Comparison of ENCODE assay signal across 10 mouse cellular contexts in the genomic region with DNA sequence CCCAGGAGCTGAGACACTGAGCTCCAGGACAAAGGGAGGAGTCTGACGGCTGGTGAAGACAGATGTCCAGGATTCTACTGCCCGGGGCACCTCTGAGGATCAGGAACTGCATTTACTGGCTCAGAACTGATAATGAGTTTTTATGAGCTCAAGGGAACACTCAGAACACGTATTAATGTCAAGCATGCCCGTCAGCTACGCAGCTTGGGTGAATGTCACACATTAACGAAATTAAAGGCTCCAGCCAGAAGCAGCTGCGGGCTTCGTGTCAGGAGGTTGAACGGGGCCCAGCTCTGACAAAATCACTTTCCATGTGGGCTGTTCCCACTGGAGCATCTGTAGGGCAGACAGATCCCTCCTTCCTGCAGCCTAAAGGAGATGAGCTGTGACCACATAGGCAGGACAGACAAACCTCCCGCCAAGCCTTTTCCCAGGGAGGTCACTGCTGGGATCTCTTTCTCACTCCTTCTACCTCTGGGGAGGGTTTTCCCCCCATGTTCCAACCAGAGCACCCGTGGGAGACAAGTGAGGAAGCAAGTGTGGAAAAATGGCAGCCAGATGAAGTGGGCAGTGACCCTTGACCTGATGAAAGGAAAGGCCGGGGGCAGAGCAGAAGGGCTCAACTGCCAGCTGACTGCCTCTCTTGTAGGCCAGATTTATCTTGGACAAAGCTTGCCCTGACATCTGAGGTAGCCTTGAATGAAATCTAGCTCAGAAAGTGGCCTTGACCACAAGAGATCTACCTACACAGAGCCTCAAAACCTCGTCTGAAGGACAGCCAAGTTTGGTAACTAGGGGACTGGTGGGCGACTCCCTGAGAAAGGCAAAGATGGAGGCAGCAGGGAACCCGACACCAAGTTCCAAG. TPM values are rescaled to one million over a fixed set of nuclear protein-coding genes. Genes with fewer than 3 reads are reported as not detected.
A peak's percentile ranks its signal among the peaks of the same experiment; 100 is the strongest.
DNase-seq lines count a peak whose midpoint lies in the region; ATAC-seq and TF ChIP-seq lines count a peak whose summit lies in the region.
"Had no signal": no experiment of that assay in that cellular context is flagged by ENCODE, and none has a peak within 500 bp of the region (broad histone marks: within the 10 kb centered on the region; RNA-seq: fewer than 3 reads in every experiment).

No protein-coding gene starts in this region.

- H3K27me3 ChIP-seq in heart, embryonic 12.5 days (replicated peaks) = no peaks in the 10 kb centered on the region
- no peaks in the 10 kb centered on the region for H3K27me3 ChIP-seq in heart, embryonic 16.5 days (ENCODE audit: control insufficient read depth, insufficient read depth, low read length)
- no peaks in the 10 kb centered on the region for H3K27me3 ChIP-seq in kidney, embryonic 15.5 days
- H3K27me3 ChIP-seq in neural tube, embryonic 13.5 days = no peaks in the 10 kb centered on the region

- no peak overlapping the region for H3K9ac ChIP-seq in heart, embryonic 12.5 days
- peak overlapping the region; percentile 50 for H3K9ac ChIP-seq in heart, embryonic 16.5 days (ENCODE audit: low read length)
- H3K9ac ChIP-seq in kidney, embryonic 15.5 days = no peak overlapping the region
- 0 out of 2 replicates have a peak overlapping the region, but pooled peaks have one; percentile 17 for H3K9ac ChIP-seq in neural tube, embryonic 13.5 days

- no peak overlapping the region for H3K4me3 ChIP-seq in heart, embryonic 12.5 days
- H3K4me3 ChIP-seq in heart, embryonic 16.5 days (ENCODE audit: low read length) = no peak overlapping the region
- H3K4me3 ChIP-seq in kidney, embryonic 15.5 days (replicated peaks) = no peak overlapping the region
- H3K4me3 ChIP-seq in neural tube, embryonic 13.5 days = no peak overlapping the region
- no peak overlapping the region for H3K4me3 ChIP-seq in left cerebral cortex, adult 2 months

- H3K36me3 ChIP-seq in heart, embryonic 12.5 days = peaks cover 7% of the 10 kb centered on the region; the same call in 1 of the 2 replicates
- no peaks in the 10 kb centered on the region; the same call in 1 of the 2 replicates for H3K36me3 ChIP-seq in heart, embryonic 16.5 days (ENCODE audit: control insufficient read depth, insufficient read depth)
- H3K36me3 ChIP-seq in kidney, embryonic 15.5 days = peaks cover 18% of the 10 kb centered on the region
- H3K36me3 ChIP-seq in neural tube, embryonic 13.5 days = peaks cover 10% of the 10 kb centered on the region

- TF ChIP-seq CTCF in left cerebral cortex, adult 2 months (IDR thresholded peaks at IDR 0.05) = no peak

- no peak overlapping the region for H3K4me2 ChIP-seq in heart, embryonic 12.5 days
- no peak overlapping the region for H3K4me2 ChIP-seq in heart, embryonic 16.5 days (ENCODE audit: low read depth, low read length)
- H3K4me2 ChIP-seq in kidney, embryonic 15.5 days = no peak overlapping the region
- 0 out of 2 replicates have a peak overlapping the region, but pooled peaks have one; percentile 3 for H3K4me2 ChIP-seq in neural tube, embryonic 13.5 days

- no peaks in the 10 kb centered on the region for H3K9me3 ChIP-seq in heart, embryonic 12.5 days (replicated peaks)
- no peaks in the 10 kb centered on the region for H3K9me3 ChIP-seq in heart, embryonic 16.5 days (replicated peaks; ENCODE audit: control insufficient read depth, low read length)
- H3K9me3 ChIP-seq in kidney, embryonic 15.5 days (replicated peaks) = no peaks in the 10 kb centered on the region
- H3K9me3 ChIP-seq in neural tube, embryonic 13.5 days = no peaks in the 10 kb centered on the region

- intact Hi-C loops in left cerebral cortex, adult 2 months (cut with DNase I) = no loop called here

- ATAC-seq in heart, embryonic 12.5 days (ENCODE audit: insufficient number of reproducible peaks, low FRiP score) = no peak
- ATAC-seq in heart, embryonic 16.5 days (replicated peaks; ENCODE audit: extremely low read depth, insufficient read depth, low FRiP score) = no peak
- peak; percentile 74 for ATAC-seq in kidney, embryonic 15.5 days (replicated peaks; ENCODE audit: low FRiP score)
- ATAC-seq in neural tube, embryonic 13.5 days (ENCODE audit: low read depth) = peak; percentile 48
- no peak for ATAC-seq in frontal cortex, adult (ENCODE audit: low TSS enrichment)
- ATAC-seq: CD4-positive, CD25-positive, alpha-beta regulatory T cell, adult 4 months had no signal

- WGBS in heart, embryonic 12.5 days = 41% methylated on average over 15 of the region's 15 CpGs
- WGBS in heart, embryonic 16.5 days = 45% methylated on average over 15 of the region's 15 CpGs
- 23% methylated on average over 15 of the region's 15 CpGs for WGBS in kidney, embryonic 15.5 days
- WGBS in neural tube, embryonic 13.5 days = 23% methylated on average over 15 of the region's 15 CpGs

- peaks cover 84% of the 10 kb centered on the region for H3K4me1 ChIP-seq in heart, embryonic 12.5 days (replicated peaks)
- H3K4me1 ChIP-seq in heart, embryonic 16.5 days (ENCODE audit: control insufficient read depth, insufficient read depth, low read length) = peaks cover 60% of the 10 kb centered on the region
- H3K4me1 ChIP-seq in kidney, embryonic 15.5 days = peaks cover 60% of the 10 kb centered on the region
- H3K4me1 ChIP-seq in neural tube, embryonic 13.5 days (replicated peaks) = peaks cover 89% of the 10 kb centered on the region

- no peak for DNase-seq in heart, adult 9 months (ENCODE audit: low spot score in 2 of 2)
- DNase-seq in frontal cortex, postnatal 25 days (ENCODE audit: low spot score in 2 of 2) = no peak
- DNase-seq in left cerebral cortex, adult 2 months (ENCODE audit: extremely low spot score in 1 of 2, low spot score in 2 of 2) = no peak
- DNase-seq: lung, postnatal 14 days had no signal

- peak overlapping the region; percentile 49 for H3K27ac ChIP-seq in heart, embryonic 12.5 days (ENCODE audit: poor library complexity, severe bottlenecking)
- H3K27ac ChIP-seq in heart, embryonic 16.5 days (ENCODE audit: low read length) = peak overlapping the region; percentile 78
- H3K27ac ChIP-seq in kidney, embryonic 15.5 days = peak overlapping the region; percentile 72
- peak overlapping the region; percentile 88 for H3K27ac ChIP-seq in neural tube, embryonic 13.5 days (replicated peaks)
- no peak overlapping the region for H3K27ac ChIP-seq in left cerebral cortex, adult 2 months

RNA-seq across cellular contexts. Expression of a gene that starts 20.3 kb away (rescaled TPM):
- 58.5 and 63.8 TPM in 2 replicates for polyA plus RNA-seq in heart, embryonic 12.5 days (2016; fragmentation: Nextera tagmentation; extraction: Ambion mirVana)
- 28.5 and 33.9 TPM in 2 replicates for polyA plus RNA-seq in heart, embryonic 16.5 days (2015; fragmentation: Nextera tagmentation; extraction: Ambion mirVana)
- polyA plus RNA-seq in kidney, embryonic 15.5 days (2015; fragmentation: Nextera tagmentation; extraction: Ambion mirVana) = 41.0 and 44.8 TPM in 2 replicates
- polyA plus RNA-seq in neural tube, embryonic 13.5 days (2015; fragmentation: Nextera tagmentation; extraction: Ambion mirVana) = 41.8 and 43.5 TPM in 2 replicates
- total RNA-seq in left cerebral cortex, adult 2 months (2021) = 1 to 10 TPM; 1.5 to 3.0 TPM

Comparison
In these comparisons a context has a peak if more than half of its experiments do, and no peak if none do; other contexts are left out.
1. H3K9ac ChIP-seq: peak in heart, embryonic 16.5 days (single experiment) and neural tube, embryonic 13.5 days (single experiment); none in heart, embryonic 12.5 days (single experiment) and kidney, embryonic 15.5 days (single experiment).
2. ATAC-seq: peak in kidney, embryonic 15.5 days (single experiment) and neural tube, embryonic 13.5 days (single experiment); none in heart, embryonic 12.5 days (single experiment), heart, embryonic 16.5 days (single experiment) and frontal cortex, adult (single experiment).